Mouse (Mus musculus): ENCODE results near the gene Gm17677.

Gm17677 gene

DNA sequence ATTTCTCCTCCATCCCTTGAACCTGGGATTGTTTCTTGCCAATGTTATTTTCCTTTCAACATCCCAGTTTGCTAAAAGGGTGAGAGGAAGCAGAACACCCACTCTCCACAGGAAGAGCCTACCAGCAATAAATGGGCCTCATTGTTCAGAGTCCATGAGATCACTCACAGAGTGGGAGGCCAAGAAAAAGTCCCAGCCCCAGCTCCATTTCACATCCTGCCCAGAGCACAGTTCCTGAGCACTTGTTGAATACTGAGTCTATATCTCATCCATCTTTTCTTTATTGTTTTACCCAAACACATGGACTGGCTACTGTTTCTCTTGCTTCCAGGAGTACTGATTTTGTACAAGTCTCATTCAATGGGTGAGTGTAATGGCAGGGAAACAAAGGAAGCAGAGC lies at the start of gene Gm17677:
TSS of gene Gm17677 (plus strand) at position 301 of the 400 bp plus-strand sequence.
- no peak for DNase-seq

DNA sequence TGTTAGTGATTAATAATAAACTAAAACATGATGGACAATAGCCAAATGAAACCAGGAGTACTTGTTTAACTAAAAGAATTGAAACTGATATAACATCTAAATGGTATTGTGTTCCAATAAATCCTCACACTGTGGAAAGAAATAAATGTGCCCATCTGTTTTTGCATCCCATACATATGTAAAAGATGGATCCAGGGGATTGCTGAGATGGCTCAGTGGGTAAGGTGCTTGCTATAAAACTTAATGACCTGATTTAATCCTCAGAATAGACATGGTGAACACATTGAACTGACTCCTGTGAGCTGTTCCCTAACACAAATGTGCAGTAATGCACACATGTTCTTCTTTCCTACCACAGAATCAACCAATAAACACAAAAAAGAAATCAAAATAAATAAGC lies 48.9 kb upstream of the Gm17677 start:
- DNase-seq: no peak

DNA sequence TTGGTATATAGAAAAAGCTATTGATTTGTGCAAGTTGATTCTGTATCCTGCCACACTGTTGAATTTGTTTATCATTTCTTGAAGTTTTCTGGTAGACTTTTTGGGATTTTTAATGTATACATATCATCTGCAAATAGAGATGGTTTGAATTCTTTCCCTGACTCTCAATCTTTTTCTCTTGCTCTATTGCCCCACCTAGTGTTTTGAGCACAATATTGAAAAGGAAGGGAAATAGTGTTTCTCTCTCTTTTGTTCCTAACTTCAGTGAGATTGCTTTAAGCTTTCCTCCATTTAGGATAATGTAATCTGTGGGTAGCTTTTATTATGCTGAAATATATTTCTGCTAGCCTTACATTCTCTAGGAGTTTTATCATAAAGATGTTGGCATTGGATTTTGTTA lies 33.6 kb upstream of the Gm17677 start:
- DNase-seq: no peak

DNA sequence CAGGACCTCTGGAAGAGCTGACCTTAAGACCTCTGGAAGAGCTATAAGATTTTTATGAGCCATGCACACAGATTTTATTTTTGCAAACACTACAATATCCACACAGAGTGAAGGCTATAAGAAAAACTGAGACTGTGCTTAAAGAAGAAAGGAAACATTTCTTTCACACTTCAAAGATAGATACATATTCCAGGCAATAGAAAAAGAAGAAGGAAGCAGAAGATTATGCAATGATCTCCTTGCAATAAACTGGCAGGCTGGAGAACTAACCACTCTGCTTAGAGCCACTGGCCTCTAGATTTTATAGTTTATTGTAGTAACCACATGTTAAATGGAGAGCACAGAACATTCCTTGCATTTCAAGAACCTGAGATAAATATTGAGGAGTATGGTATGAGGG lies 16.0 kb downstream of the Gm17677 start:
- no peak for DNase-seq

DNA sequence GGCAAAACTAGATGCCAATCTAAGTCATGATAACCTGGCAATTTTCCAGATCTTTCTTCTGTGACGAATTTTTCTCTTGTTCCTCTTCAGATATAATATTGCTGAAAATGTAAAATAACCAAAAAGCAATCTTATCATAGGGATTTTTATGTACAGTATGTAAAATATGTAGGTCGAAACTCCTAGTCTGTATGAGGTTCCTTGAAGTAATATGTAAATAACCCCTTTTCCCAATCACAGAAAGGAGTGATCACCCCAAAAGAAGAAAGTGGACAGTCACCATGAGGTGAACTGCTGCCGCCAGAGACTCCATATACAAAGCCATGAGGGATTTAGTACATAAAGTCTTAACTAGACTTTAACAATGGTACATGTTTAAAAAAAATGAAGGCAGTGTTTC lies 37.2 kb downstream of the Gm17677 start, which contains the start of gene Gm17727:
TSS of gene Gm17727 (minus strand) at position 101 of the 400 bp plus-strand sequence.
- no peak for DNase-seq

DNA sequence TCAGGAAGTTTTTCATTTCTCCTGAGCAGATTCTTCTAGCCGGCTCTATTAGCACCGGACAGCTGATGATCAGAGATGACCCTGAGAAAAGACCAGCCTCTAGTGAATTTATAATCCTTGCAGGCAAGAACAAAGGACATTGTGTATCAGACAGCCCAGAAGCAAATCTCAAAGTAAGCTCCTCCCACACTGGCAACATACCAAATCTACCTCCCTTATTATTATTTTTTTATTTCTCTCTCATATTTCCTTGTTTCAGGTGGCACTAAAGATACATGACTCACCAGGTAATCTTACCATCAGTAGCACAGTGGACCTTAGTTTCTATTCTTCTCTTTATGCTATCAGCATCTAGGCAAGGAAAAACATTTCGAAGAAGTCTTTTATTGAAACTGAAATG lies 49.2 kb downstream of the Gm17677 start, which contains the start of the genes Gm27235 and D730048I06Rik:
TSS of gene Gm27235 (minus strand) at position 101 of the 400 bp plus-strand sequence.
TSS of gene D730048I06Rik (minus strand) at position 112 of the 400 bp plus-strand sequence.
- DNase-seq: no peak
